16 mouse cellular contexts compared by ENCODE assay signal in genomic region chr13:56747554-56747953, GRCm38 (mm10). TPM values are rescaled to one million over a fixed set of nuclear protein-coding genes. Genes with fewer than 3 reads are reported as not detected.
DNase-seq lines count a peak whose midpoint lies in the region; ATAC-seq lines count a peak whose summit lies in the region.
"Had no signal": no experiment of that assay in that cellular context is flagged by ENCODE, and none has a peak within 500 bp of the region (broad histone marks: within the 10 kb centered on the region; RNA-seq: fewer than 3 reads in every experiment).

No protein-coding gene starts in this region.

- intact Hi-C loops in left cerebral cortex, postnatal 10 days (cut with DNase I), result no loop called here

- no peak for ATAC-seq in monocyte, adult 5-6 weeks (replicated peaks; ENCODE audit: insufficient number of reproducible peaks, low FRiP score, low TSS enrichment, poor library complexity, severe bottlenecking)
- ATAC-seq: hindbrain, postnatal 0 days had no signal

- DNase-seq in kidney, adult 18-20 months, result peak; percentile 44
- DNase-seq in kidney, postnatal 10 days, result no peak
- DNase-seq in gonadal fat pad, adult 2 months (ENCODE audit: low read depth), result peak; percentile 38
- DNase-seq in kidney, postnatal 14 days, result peak; percentile 62
- peak; percentile 33 for DNase-seq in lung, postnatal 14 days
- no peak for DNase-seq in left cerebral cortex, postnatal 10 days (ENCODE audit: extremely low spot score in 1 of 2, low spot score in 2 of 2)
- DNase-seq in spleen, postnatal 4 days (ENCODE audit: low spot score in 2 of 2), result no peak
- DNase-seq: adrenal gland, postnatal 25 days; cerebellum, postnatal 36 days; gastrocnemius, postnatal 14 days; left cerebral cortex, postnatal 4 days had no signal

RNA-seq across cellular contexts. Expression of gene Gm45623, which starts 6.1 kb away (rescaled TPM):
- polyA plus RNA-seq in gonadal fat pad, adult 2 months (2012; rRNA removed), result 0.11 TPM in 1 of 2 replicates, not detected in the other
- 10 to 100 TPM in 1 of 2 experiments, 1 to 10 TPM in 1; 6.9 to 13.1 TPM for total RNA-seq in left cerebral cortex, postnatal 10 days (2021)
- not detected in 3 replicates for total RNA-seq in monocyte, adult 5-6 weeks (2017)
- total RNA-seq: adrenal gland, postnatal 25 days; gastrocnemius, postnatal 14 days; megakaryocyte, adult 5-6 weeks had no signal
- polyA plus RNA-seq: G1E; heart, postnatal 0 days had no signal

RNA-seq across cellular contexts. Expression of gene Smad5, which starts 44.7 kb away (rescaled TPM):
- 25.8 and 31.7 TPM in 2 replicates for polyA plus RNA-seq in gonadal fat pad, adult 2 months (2012; rRNA removed)
- total RNA-seq in left cerebral cortex, postnatal 10 days (2021), result 10 to 100 TPM; 22.3 to 23.0 TPM
- total RNA-seq in monocyte, adult 5-6 weeks (2017), result 19.5 to 20.2 TPM (median 19.5 TPM) in 3 replicates

Comparison
In these comparisons a context has a peak if more than half of its experiments do, and no peak if none do; other contexts are left out.
1. DNase-seq: peak in kidney, adult 18-20 months (single experiment), gonadal fat pad, adult 2 months (single experiment), kidney, postnatal 14 days (single experiment) and lung, postnatal 14 days (single experiment); none in kidney, postnatal 10 days (single experiment), left cerebral cortex, postnatal 10 days (0 of 2) and spleen, postnatal 4 days (0 of 2).